Mouse (Mus musculus) forebrain, embryonic 11.5 days (tissue): ENCODE data around the gene Stn1. TPM values are rescaled to one million over a fixed set of nuclear protein-coding genes. Genes with fewer than 3 reads are reported as not detected.

Source experiments
- ATAC-seq: fragments of 200-750 bp; cut with Nextera tagmentation; replicated peaks from 2 replicates; pipeline ENCODE4 v1.8.0; 2017; ENCODE audit warnings: moderate TSS enrichment; ENCODE audit not compliant: low FRiP score
- DNase-seq: peaks from one replicate; pipeline ENCODE4 v3.0.0-alpha.2; 2017; ENCODE audit warnings: low spot score
- H3K27ac ChIP-seq: fragments of 300-500 bp; sonication (generic); 2 replicates; pipeline ENCODE4 v1.5.1; 2014; ENCODE audit warnings: low read depth, low read length
- H3K27me3 ChIP-seq: fragments of 300-500 bp; sonication (generic); 2 replicates; pipeline ENCODE4 v1.6.1; 2014; ENCODE audit warnings: mild to moderate bottlenecking, low read length, mixed read lengths; ENCODE audit not compliant: control insufficient read depth, insufficient read depth
- H3K36me3 ChIP-seq: fragments of 300-500 bp; sonication (generic); 2 replicates; pipeline ENCODE4 v1.6.1; 2014; ENCODE audit warnings: mild to moderate bottlenecking, low read length, moderate library complexity, mixed read lengths; ENCODE audit not compliant: control insufficient read depth, insufficient read depth
- H3K4me1 ChIP-seq: fragments of 300-500 bp; sonication (generic); replicated peaks from 2 replicates; pipeline ENCODE4 v1.6.1; 2014; ENCODE audit warnings: low read length, mixed read lengths; ENCODE audit not compliant: control insufficient read depth, insufficient read depth
- H3K4me2 ChIP-seq: fragments of 300-500 bp; sonication (generic); 2 replicates; pipeline ENCODE4 v1.6.1; 2014; ENCODE audit warnings: low read depth, mild to moderate bottlenecking, low read length, moderate library complexity, mixed read lengths; ENCODE audit not compliant: severe bottlenecking
- H3K4me3 ChIP-seq: fragments of 300-500 bp; sonication (generic); 2 replicates; pipeline ENCODE4 v1.5.1; 2014; ENCODE audit warnings: low read depth, low read length
- H3K9ac ChIP-seq: fragments of 300-500 bp; sonication (generic); 2 replicates; pipeline ENCODE4 v1.6.1; 2014; ENCODE audit warnings: low read length
- H3K9me3 ChIP-seq: fragments of 300-500 bp; sonication (generic); 2 replicates; pipeline ENCODE4 v1.6.1; 2016; ENCODE audit warnings: low read length, mixed read lengths; ENCODE audit not compliant: control insufficient read depth
- WGBS: fragments of 180-500 bp; shearing (Covaris S2); extraction: QIAGEN DNeasy Blood & Tissue Kit; methylation state at CpG from one replicate; pipeline ENCODE4 v1.1.7; 2014; 5-methylcytosine and 5-hydroxymethylcytosine counted together
- polyA plus RNA-seq: library from polyadenylated mRNA; unstranded; fragments of >200 nt; fragmentation: Nextera tagmentation; extraction: Ambion mirVana; gene quantifications from 2 replicates; pipeline ENCODE4 v1.2.1, GENCODE M21; 2014

The Stn1 gene
- polyA plus RNA-seq, 1 experiment from 2014 or later, result 54.9 TPM

GRCm38 (mm10) chr19:47570042-47570441 is 32.7 kb upstream of the Stn1 start:
- Histone ChIP-seq H3K9me3 (no peaks in the 10 kb centered on the region), H3K4me1 (peaks cover 4% of the 10 kb centered on the region; the same call in 1 of the 2 replicates), H3K27me3 (no peaks in the 10 kb centered on the region), H3K4me3 (no peak overlapping the region), H3K36me3 (no peaks in the 10 kb centered on the region), H3K4me2 (no peak overlapping the region), H3K27ac (no peak overlapping the region), H3K9ac (no peak overlapping the region)
- no peak for ATAC-seq
- WGBS, result 91% methylated on average over 5 of the region's 5 CpGs
- no peak for DNase-seq

GRCm38 (mm10) chr19:47565994-47566393 is 28.7 kb upstream of the Stn1 start:
- Histone ChIP-seq H3K4me2 (no peak overlapping the region), H3K9me3 (no peaks in the 10 kb centered on the region), H3K4me3 (no peak overlapping the region), H3K27ac (no peak overlapping the region), H3K9ac (no peak overlapping the region), H3K4me1 (peaks cover 6% of the 10 kb centered on the region; the same call in 1 of the 2 replicates), H3K27me3 (no peaks in the 10 kb centered on the region), H3K36me3 (no peaks in the 10 kb centered on the region)
- DNase-seq (no peak), ATAC-seq (no peak)
- 88% methylated on average over 8 of the region's 8 CpGs for WGBS

DNA sequence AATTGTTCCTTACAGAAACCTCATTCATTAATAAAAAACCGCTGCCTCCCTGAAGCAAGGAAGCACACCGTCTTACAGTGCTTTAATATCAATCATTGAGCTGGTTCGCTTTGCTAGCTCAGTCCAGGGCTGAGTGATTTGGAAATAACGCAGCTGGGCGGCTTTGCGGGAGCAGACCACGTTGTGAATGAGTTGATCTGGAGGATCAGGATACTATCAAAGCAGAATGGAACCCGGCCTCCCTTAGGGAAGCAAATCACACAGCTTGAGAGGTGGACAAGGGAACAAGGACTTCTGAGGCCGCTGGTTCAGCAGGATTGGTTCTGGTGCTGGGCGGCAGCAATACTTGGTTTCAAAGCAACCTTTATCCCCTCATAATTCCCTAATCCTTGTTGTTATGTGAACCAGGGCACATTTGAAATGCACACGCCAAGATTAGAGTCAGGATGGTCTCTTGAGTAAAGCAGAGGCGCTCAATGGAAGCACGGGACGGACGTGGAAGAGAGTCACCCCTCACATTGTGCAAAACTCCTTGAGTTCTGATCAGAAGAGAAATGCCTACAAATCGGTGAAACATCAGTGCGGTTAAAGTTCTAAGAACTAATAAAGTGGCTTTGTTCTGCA is 27.8 kb upstream of the Stn1 start:
- Histone ChIP-seq H3K4me2 (no peak overlapping the region), H3K27ac (no peak overlapping the region)

DNA sequence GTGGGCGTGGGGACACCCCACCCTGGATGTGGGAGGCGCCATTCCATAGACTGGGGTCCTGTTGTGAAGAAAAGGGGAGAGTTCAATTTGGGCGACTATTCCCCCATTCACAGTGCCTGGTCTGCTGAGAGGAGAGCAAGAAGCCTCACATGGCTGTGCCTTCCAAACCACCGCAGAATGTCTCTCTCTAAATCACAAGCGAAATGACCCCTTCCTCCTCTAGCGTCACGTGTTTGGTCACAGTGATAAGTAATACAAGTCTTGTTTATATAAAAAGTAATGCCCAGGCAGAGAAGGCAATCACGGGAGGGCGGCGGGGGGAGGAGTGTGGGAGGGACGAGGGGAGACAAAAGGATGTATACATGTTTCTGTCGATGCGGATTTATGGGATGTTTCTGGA is 26.4 kb upstream of the Stn1 start:
- 85% methylated on average over 13 of the region's 13 CpGs for WGBS
- Histone ChIP-seq H3K27me3 (no peaks in the 10 kb centered on the region), H3K4me2 (no peak overlapping the region), H3K27ac (no peak overlapping the region), H3K9me3 (no peaks in the 10 kb centered on the region), H3K9ac (no peak overlapping the region), H3K4me1 (peaks cover 6% of the 10 kb centered on the region; the same call in 1 of the 2 replicates), H3K36me3 (no peaks in the 10 kb centered on the region), H3K4me3 (no peak overlapping the region)
- DNase-seq (no peak), ATAC-seq (no peak)

More for the DNA sequence above, 27.8 kb upstream of the Stn1 start:
- DNase-seq (no peak), ATAC-seq (no peak)
- Histone ChIP-seq H3K27me3 (no peaks in the 10 kb centered on the region), H3K4me3 (no peak overlapping the region), H3K9ac (no peak overlapping the region), H3K36me3 (no peaks in the 10 kb centered on the region), H3K9me3 (no peaks in the 10 kb centered on the region), H3K4me1 (peaks cover 6% of the 10 kb centered on the region; the same call in 1 of the 2 replicates)
- WGBS, result 23% methylated on average over 17 of the region's 17 CpGs

DNA sequence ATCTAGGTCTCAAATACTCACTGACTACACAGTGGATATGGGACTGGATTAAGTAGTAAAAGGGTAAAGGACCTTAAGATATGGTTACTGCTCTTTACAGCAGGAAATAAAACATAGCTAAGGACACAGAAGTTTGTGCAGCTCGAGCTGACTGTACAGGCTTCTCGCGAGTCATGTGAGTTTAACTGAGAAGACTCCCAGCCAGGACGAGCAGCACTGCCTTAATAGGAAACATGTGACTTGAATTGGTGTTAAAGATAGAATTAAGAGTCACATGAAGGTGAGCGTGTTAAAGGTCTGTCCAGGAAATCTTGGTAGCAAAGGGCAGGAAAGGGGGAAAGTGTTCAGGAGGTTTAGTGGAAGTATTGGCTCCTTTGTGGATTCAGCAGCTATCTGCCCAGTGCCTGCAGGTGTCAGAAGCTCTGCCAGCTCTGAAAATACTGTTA is 24.7 kb upstream of the Stn1 start:
- no peak for ATAC-seq
- Histone ChIP-seq H3K36me3 (no peaks in the 10 kb centered on the region), H3K4me2 (no peak overlapping the region), H3K27me3 (no peaks in the 10 kb centered on the region), H3K9me3 (no peaks in the 10 kb centered on the region), H3K27ac (no peak overlapping the region), H3K4me3 (no peak overlapping the region), H3K9ac (no peak overlapping the region), H3K4me1 (peaks cover 6% of the 10 kb centered on the region; the same call in 1 of the 2 replicates)
- DNase-seq, result no peak
- 79% methylated on average over 5 of the region's 5 CpGs for WGBS

DNA sequence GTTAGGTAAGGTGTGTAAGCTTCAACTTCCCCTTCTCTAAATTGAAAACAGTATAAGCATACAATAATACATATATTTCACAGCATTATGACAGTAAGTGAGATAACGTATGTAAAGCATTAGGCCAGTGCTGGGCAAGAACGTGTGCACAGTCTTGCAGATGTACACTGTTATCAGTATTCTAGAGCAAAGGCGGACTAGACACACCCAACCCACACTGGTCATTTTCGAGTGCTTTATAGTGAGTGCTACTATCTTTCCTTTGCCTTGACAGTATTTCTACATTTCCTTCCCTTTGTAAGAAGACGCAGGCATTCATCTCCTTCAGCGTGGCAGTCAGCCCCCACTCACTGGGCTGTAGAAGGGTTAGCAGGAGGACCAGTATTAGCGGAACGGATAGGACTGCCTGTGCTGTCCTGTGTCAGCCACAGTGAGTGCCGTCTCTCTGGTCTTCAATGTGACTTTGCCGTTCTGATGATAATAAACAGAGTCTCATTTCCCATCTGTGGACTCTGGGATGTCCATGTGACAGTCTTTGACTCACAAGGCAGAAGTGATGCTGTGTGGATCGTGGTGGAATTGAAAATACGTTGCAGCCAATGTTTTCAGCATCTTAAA is 23.3 kb upstream of the Stn1 start:
- no peaks in the 10 kb centered on the region for H3K9me3 ChIP-seq
- H3K4me1 ChIP-seq, result peaks cover 6% of the 10 kb centered on the region; the same call in 1 of the 2 replicates
- no peaks in the 10 kb centered on the region for H3K36me3 ChIP-seq
- H3K4me3 ChIP-seq, result no peak overlapping the region
- DNase-seq (no peak), ATAC-seq (no peak)
- no peak overlapping the region for H3K4me2 ChIP-seq
- H3K27me3 ChIP-seq, result no peaks in the 10 kb centered on the region
- WGBS, result 85% methylated on average over 12 of the region's 12 CpGs
- no peak overlapping the region for H3K9ac ChIP-seq
- no peak overlapping the region for H3K27ac ChIP-seq

GRCm38 (mm10) chr19:47559751-47560512 is 22.6 kb upstream of the Stn1 start:
- ATAC-seq (no peak), DNase-seq (no peak)
- H3K9me3 ChIP-seq, result no peaks in the 10 kb centered on the region
- no peak overlapping the region for H3K9ac ChIP-seq
- no peaks in the 10 kb centered on the region for H3K27me3 ChIP-seq
- H3K4me3 ChIP-seq, result no peak overlapping the region
- 49% methylated on average over 14 of the region's 14 CpGs for WGBS
- no peak overlapping the region for H3K4me2 ChIP-seq
- peaks cover under 1% of the 10 kb centered on the region; the same call in 1 of the 2 replicates for H3K4me1 ChIP-seq
- H3K36me3 ChIP-seq, result no peaks in the 10 kb centered on the region
- no peak overlapping the region for H3K27ac ChIP-seq

- ATAC-seq, result no peak
- no peak for DNase-seq
Observed at GRCm38 (mm10) chr19:47559145-47559544, 21.8 kb upstream of the Stn1 start.

More at GRCm38 (mm10) chr19:47559145-47559544, 21.8 kb upstream of the Stn1 start:
- Histone ChIP-seq H3K9me3 (no peaks in the 10 kb centered on the region), H3K36me3 (no peaks in the 10 kb centered on the region), H3K4me3 (no peak overlapping the region), H3K4me2 (no peak overlapping the region), H3K27ac (no peak overlapping the region), H3K4me1 (no peaks in the 10 kb centered on the region), H3K27me3 (no peaks in the 10 kb centered on the region), H3K9ac (no peak overlapping the region)
- WGBS, result 38% methylated on average over 5 of the region's 5 CpGs
